Mouse (Mus musculus) heart, adult 2 months (tissue): ENCODE results near the gene Gm9573.

ENCODE experiments used
- CTCF ChIP-seq: fragments of 200-600 bp; IDR thresholded peaks from 2 replicates; pipeline ENCODE4 v1.8.1; 2022; ENCODE audit warnings: antibody characterized with exemption, mild to moderate bottlenecking, moderate library complexity
- POLR2A ChIP-seq: fragments of 200-500 bp; IDR thresholded peaks from 2 replicates; pipeline ENCODE4 v1.6.1; 2011; ENCODE audit warnings: mild to moderate bottlenecking, low read depth, low read length, control low read depth; ENCODE audit not compliant: insufficient read depth

DNA sequence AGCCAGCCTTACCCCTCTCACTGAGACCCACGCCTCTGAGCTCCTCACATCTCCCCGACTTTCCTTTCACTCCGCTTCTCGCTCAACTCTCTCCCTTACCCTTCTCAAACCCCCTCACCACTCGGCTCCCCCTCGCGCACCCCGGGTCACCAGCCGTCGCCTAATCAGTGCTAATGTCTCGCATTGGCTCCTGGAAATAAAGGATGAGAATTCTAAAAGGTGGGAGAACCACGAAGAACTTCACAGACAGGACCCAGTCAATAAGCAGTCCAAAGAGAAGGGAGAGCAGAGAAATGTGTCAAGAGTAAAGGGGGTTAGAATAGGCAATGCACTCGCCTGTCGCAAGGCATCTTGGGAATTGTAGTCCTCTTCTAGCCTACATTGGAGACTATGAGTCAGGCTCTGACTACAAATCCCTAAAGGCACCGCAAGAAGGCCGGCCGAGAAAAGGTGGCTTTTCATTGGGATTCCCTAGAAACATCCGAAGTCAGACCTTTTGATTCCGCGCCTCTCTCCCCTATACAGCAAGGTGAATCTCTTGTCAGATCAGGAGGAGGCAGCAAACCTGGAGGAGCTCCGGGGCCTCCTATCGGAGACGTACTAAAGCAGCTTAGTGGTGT, 47.1 kb upstream of the Gm9573 start, which contains the start of gene Gtf2h4:
- no peak; the same call in 1 of the 2 replicates for TF ChIP-seq CTCF
- TF ChIP-seq POLR2A, result peak; percentile 76
